Mouse (Mus musculus) G1E (cell line): ENCODE data around the gene Gm11077. TPM values are rescaled to one million over a fixed set of nuclear protein-coding genes. Genes with fewer than 3 reads are reported as not detected.

Experiments used
- ATAC-seq: 2 replicates; pipeline ENCODE4 v1.8.0; 2016; ENCODE audit warnings: mild to moderate bottlenecking; ENCODE audit not compliant: insufficient number of reproducible peaks, poor library complexity, low FRiP score, severe bottlenecking; ENCODE audit errors: extremely low read depth
- DNase-seq: peaks from one replicate; pipeline ENCODE4 v3.0.0; 2012; ENCODE audit warnings: low spot score
- H3K27me3 ChIP-seq: 2 replicates; pipeline ENCODE4 v1.6.1; 2012; ENCODE audit warnings: mild to moderate bottlenecking, low read length, inconsistent platforms; ENCODE audit not compliant: insufficient read depth
- H3K36me3 ChIP-seq: replicated peaks from 2 replicates; pipeline ENCODE3; 2012; ENCODE audit warnings: mild to moderate bottlenecking, inconsistent platforms
- H3K4me1 ChIP-seq: 2 replicates; pipeline ENCODE4 v1.6.1; 2012; ENCODE audit warnings: low read depth, low read length, inconsistent platforms, mixed read lengths; ENCODE audit not compliant: insufficient read depth
- H3K4me3 ChIP-seq: 2 replicates; pipeline ENCODE4 v1.5.1; 2012; ENCODE audit warnings: low read depth, mild to moderate bottlenecking, inconsistent platforms, low read length, moderate library complexity, mixed read lengths
- H3K9me3 ChIP-seq: replicated peaks from 2 replicates; pipeline ENCODE4 v1.6.1; 2012; ENCODE audit warnings: inconsistent platforms
- CTCF ChIP-seq: IDR thresholded peaks from 2 replicates; pipeline ENCODE4 v1.5.1; 2012; ENCODE audit warnings: low read depth, low read length, inconsistent platforms, mixed read lengths
- GATA1 ChIP-seq: IDR thresholded peaks from 2 replicates; pipeline ENCODE4 v1.6.1; 2012; ENCODE audit warnings: borderline replicate concordance, low read length, inconsistent platforms, mixed read lengths
- GATA2 ChIP-seq: IDR thresholded peaks from 2 replicates; pipeline ENCODE4 v1.6.1; 2012; ENCODE audit warnings: low read depth, low read length, inconsistent platforms, borderline replicate concordance
- POLR2AphosphoS5 ChIP-seq: IDR thresholded peaks from 2 replicates; pipeline ENCODE4 v1.6.1; 2012; ENCODE audit warnings: low read depth, low read length, inconsistent platforms; ENCODE audit not compliant: insufficient replicate concordance
- TAL1 ChIP-seq: conservative IDR thresholded peaks from 2 replicates; pipeline ENCODE4 v1.6.1; 2012; ENCODE audit warnings: low read depth, low read length, inconsistent platforms, mixed read lengths
- polyA plus RNA-seq: library from polyadenylated mRNA; stranded (reverse); fragments of >175 nt; gene quantifications from 2 replicates; pipeline ENCODE4 v1.2.3, GENCODE M21; 2012
- total RNA-seq, 2 experiments: library from RNA; stranded (forward) in 1 of 2; stranded (reverse) in 1 of 2; fragments of 200-1000 nt in 1 of 2; fragments of >200 nt in 1 of 2; fragmentation: Nextera tagmentation in 1 of 2; gene quantifications; 2 replicates each; pipeline ENCODE4 v1.2.3; 2014 to 2017

Gene Gm11077
- total and polyA plus RNA-seq, 3 experiments, result not detected

GRCm38 (mm10) chr6:140708059-140708458, 21.0 kb upstream of the Gm11077 start:
- H3K36me3 ChIP-seq, result no peaks in the 10 kb centered on the region
- TF ChIP-seq GATA2, result no peak
- no peak for TF ChIP-seq POLR2AphosphoS5
- TF ChIP-seq TAL1, result no peak
- TF ChIP-seq CTCF, result no peak
- no peak for TF ChIP-seq GATA1
- no peaks in the 10 kb centered on the region for H3K27me3 ChIP-seq
- no peak for ATAC-seq
- no peak for DNase-seq
- H3K4me1 ChIP-seq, result no peaks in the 10 kb centered on the region
- no peak overlapping the region for H3K4me3 ChIP-seq
- peaks cover 45% of the 10 kb centered on the region for H3K9me3 ChIP-seq

- ATAC-seq (no peak), DNase-seq (no peak)
- no peak for TF ChIP-seq GATA2
- TF ChIP-seq CTCF, result no peak
- no peak for TF ChIP-seq TAL1
- TF ChIP-seq POLR2AphosphoS5, result no peak
- Histone ChIP-seq H3K4me3 (no peak overlapping the region), H3K36me3 (no peaks in the 10 kb centered on the region), H3K4me1 (no peaks in the 10 kb centered on the region), H3K9me3 (peaks cover 33% of the 10 kb centered on the region), H3K27me3 (no peaks in the 10 kb centered on the region)
Measured at GRCm38 (mm10) chr6:140709415-140710107, 19.5 kb upstream of the Gm11077 start.

GRCm38 (mm10) chr6:140712754-140713153, 16.3 kb upstream of the Gm11077 start:
- peaks cover 12% of the 10 kb centered on the region for H3K9me3 ChIP-seq
- ATAC-seq, result 0 out of 2 replicates have a peak, but pooled peaks have one; percentile 61

GRCm38 (mm10) chr6:140714905-140715365, 14.1 kb upstream of the Gm11077 start:
- peak; percentile 51 for ATAC-seq
- H3K9me3 ChIP-seq, result peaks cover 7% of the 10 kb centered on the region
- H3K36me3 ChIP-seq, result no peaks in the 10 kb centered on the region
- no peaks in the 10 kb centered on the region; the same call in 1 of the 2 replicates for H3K27me3 ChIP-seq
- H3K4me1 ChIP-seq, result no peaks in the 10 kb centered on the region
- TF ChIP-seq GATA1 (no peak), CTCF (peak; percentile 68)
- DNase-seq, result no peak
- H3K4me3 ChIP-seq, result no peak overlapping the region

More at GRCm38 (mm10) chr6:140712754-140713153, 16.3 kb upstream of the Gm11077 start:
- H3K4me1 ChIP-seq, result no peaks in the 10 kb centered on the region
- H3K4me3 ChIP-seq, result no peak overlapping the region
- no peak for DNase-seq
- TF ChIP-seq TAL1, result no peak
- TF ChIP-seq CTCF, result peak; percentile 78
- no peaks in the 10 kb centered on the region for H3K36me3 ChIP-seq
- H3K27me3 ChIP-seq, result no peaks in the 10 kb centered on the region; the same call in 1 of the 2 replicates

- ATAC-seq (no peak), DNase-seq (no peak)
- no peak for TF ChIP-seq GATA1
- no peak for TF ChIP-seq CTCF
- TF ChIP-seq POLR2AphosphoS5, result no peak
- no peak for TF ChIP-seq GATA2
- no peak for TF ChIP-seq TAL1
Measured at GRCm38 (mm10) chr6:140722058-140722457, 7.0 kb upstream of the Gm11077 start.

GRCm38 (mm10) chr6:140730669-140731401, 1.8 kb downstream of the Gm11077 start:
- Histone ChIP-seq H3K36me3 (no peaks in the 10 kb centered on the region), H3K27me3 (no peaks in the 10 kb centered on the region), H3K9me3 (peaks cover 55% of the 10 kb centered on the region), H3K4me1 (no peaks in the 10 kb centered on the region), H3K4me3 (no peak overlapping the region)
- no peak for TF ChIP-seq GATA2
- no peak for TF ChIP-seq TAL1
- TF ChIP-seq GATA1, result no peak
- no peak for TF ChIP-seq POLR2AphosphoS5
- no peak for TF ChIP-seq CTCF
- ATAC-seq (no peak), DNase-seq (no peak)

More at GRCm38 (mm10) chr6:140722058-140722457, 7.0 kb upstream of the Gm11077 start:
- Histone ChIP-seq H3K4me3 (no peak overlapping the region), H3K27me3 (no peaks in the 10 kb centered on the region), H3K4me1 (no peaks in the 10 kb centered on the region), H3K36me3 (no peaks in the 10 kb centered on the region), H3K9me3 (peaks cover 31% of the 10 kb centered on the region)
